Mouse (Mus musculus) MEL (cell line): ENCODE measurements at regions not wholly inside any gene's neighbourhood (a gene's known extent, or its start where the extent isn't known, plus 50 kb on each side); places are given as distances from the start of the nearest gene placed in this dataset.

Source experiments
- DNase-seq: peaks from one replicate; pipeline ENCODE4 v3.0.0; 2011; ENCODE audit warnings: low read depth, low spot score
- H3K27ac ChIP-seq: 2 replicates; pipeline ENCODE4 v1.5.1; 2012; ENCODE audit warnings: low read depth, mild to moderate bottlenecking, control low read depth, low read length, moderate library complexity; ENCODE audit not compliant: control insufficient read depth
- H3K27me3 ChIP-seq, 2 experiments: fragments of 150-350 bp in 1 of 2; sonication (generic) in 1 of 2; 2 replicates each; pipeline ENCODE4 v1.6.1; 2012; ENCODE audit warnings: low read length in 2 of 2, mild to moderate bottlenecking in 2 of 2, improper control_type of control experiment in 1 of 2, moderate library complexity in 1 of 2; ENCODE audit not compliant: insufficient read depth in 2 of 2, control insufficient read depth in 1 of 2
- H3K36me3 ChIP-seq, 2 experiments: 2 replicates each; pipeline ENCODE4 v1.6.1; 2012 to 2014; ENCODE audit warnings: low read length in 2 of 2, improper control_type of control experiment in 1 of 2, inconsistent platforms in 1 of 2, mild to moderate bottlenecking in 1 of 2; ENCODE audit not compliant: insufficient read depth in 2 of 2, control insufficient read depth in 1 of 2
- H3K4me1 ChIP-seq, 2 experiments: fragments of 150-350 bp in 1 of 2; sonication (generic) in 1 of 2; 2 replicates each; pipeline ENCODE4 v1.6.1; 2012; ENCODE audit warnings: low read length in 2 of 2, improper control_type of control experiment in 1 of 2, mild to moderate bottlenecking in 1 of 2; ENCODE audit not compliant: insufficient read depth in 2 of 2, control insufficient read depth in 1 of 2
- H3K4me3 ChIP-seq, 2 experiments: fragments of 150-350 bp in 1 of 2; sonication (generic) in 1 of 2; 2 replicates each; pipeline ENCODE4 v1.5.1; 2012; ENCODE audit warnings: low read depth in 2 of 2, low read length in 2 of 2, mild to moderate bottlenecking in 2 of 2, moderate library complexity in 2 of 2, control low read depth in 1 of 2, improper control_type of control experiment in 1 of 2; ENCODE audit not compliant: control insufficient read depth in 1 of 2, insufficient read depth in 1 of 2
- H3K79me2 ChIP-seq: 2 replicates; pipeline ENCODE4 v1.6.1; 2012; ENCODE audit warnings: mild to moderate bottlenecking, low read length, moderate library complexity; ENCODE audit not compliant: control insufficient read depth, poor library complexity, insufficient read depth
- H3K9ac ChIP-seq: 2 replicates; pipeline ENCODE4 v1.6.1; 2012; ENCODE audit warnings: low read depth, mild to moderate bottlenecking, control low read depth, low read length, moderate library complexity; ENCODE audit not compliant: control insufficient read depth, poor library complexity, severe bottlenecking
- H3K9me3 ChIP-seq: fragments of 150-350 bp; sonication (generic); replicated peaks from 2 replicates; pipeline ENCODE4 v1.6.1; 2012; ENCODE audit warnings: mild to moderate bottlenecking, low read length, improper control_type of control experiment, moderate library complexity; ENCODE audit not compliant: insufficient read depth
- BHLHE40 ChIP-seq: IDR thresholded peaks from 2 replicates; pipeline ENCODE4 v1.6.1; 2012; ENCODE audit warnings: low read depth, mild to moderate bottlenecking, inconsistent platforms, low read length, improper control_type of control experiment, borderline replicate concordance
- CHD2 ChIP-seq: IDR thresholded peaks from 2 replicates; pipeline ENCODE4 v1.6.1; 2011; ENCODE audit warnings: low read length, improper control_type of control experiment
- E2F4 ChIP-seq: IDR thresholded peaks from 2 replicates; pipeline ENCODE4 v1.6.1; 2011; ENCODE audit warnings: low read depth, low read length, improper control_type of control experiment, borderline replicate concordance
- ELF1 ChIP-seq: IDR thresholded peaks from 2 replicates; pipeline ENCODE4 v1.6.1; 2014; ENCODE audit warnings: low read depth, mild to moderate bottlenecking, inconsistent platforms, low read length, improper control_type of control experiment, moderate library complexity
- EP300 ChIP-seq, 2 experiments: IDR thresholded peaks; 2 replicates each; pipeline ENCODE4 v1.6.1; 2011; ENCODE audit warnings: improper control_type of control experiment in 2 of 2, low read length in 2 of 2, low read depth in 1 of 2, mild to moderate bottlenecking in 1 of 2
- ETS1 ChIP-seq: IDR thresholded peaks from 2 replicates; pipeline ENCODE4 v1.6.1; 2012; ENCODE audit warnings: low read depth, mild to moderate bottlenecking, inconsistent platforms, low read length, improper control_type of control experiment, moderate library complexity
- GABPA ChIP-seq: IDR thresholded peaks from 2 replicates; pipeline ENCODE4 v1.6.1; 2012; ENCODE audit warnings: low read depth, mild to moderate bottlenecking, inconsistent platforms, low read length, improper control_type of control experiment, moderate library complexity
- GATA1 ChIP-seq: IDR thresholded peaks from 2 replicates; pipeline ENCODE4 v1.6.1; 2011; ENCODE audit warnings: low read depth, low read length, improper control_type of control experiment
- KAT2A ChIP-seq: conservative IDR thresholded peaks from 2 replicates; pipeline ENCODE4 v1.6.1; 2012; ENCODE audit warnings: low read depth, low read length, improper control_type of control experiment, inconsistent platforms
- MXI1 ChIP-seq: IDR thresholded peaks from 2 replicates; pipeline ENCODE4 v1.6.1; 2011; ENCODE audit warnings: mild to moderate bottlenecking, low read depth, low read length, improper control_type of control experiment
- MYB ChIP-seq: IDR thresholded peaks from 2 replicates; pipeline ENCODE4 v1.6.1; 2011; ENCODE audit warnings: mild to moderate bottlenecking, low read depth, low read length, improper control_type of control experiment
- NRF1 ChIP-seq: IDR thresholded peaks from 2 replicates; pipeline ENCODE4 v1.6.1; 2014; ENCODE audit warnings: low read depth, mild to moderate bottlenecking, inconsistent platforms, low read length, improper control_type of control experiment, moderate library complexity; ENCODE audit not compliant: poor library complexity, insufficient read depth, severe bottlenecking
- POLR2AphosphoS5 ChIP-seq: IDR thresholded peaks from 2 replicates; pipeline ENCODE4 v1.6.1; 2012; ENCODE audit warnings: low read depth, borderline replicate concordance, mild to moderate bottlenecking, inconsistent platforms, low read length, moderate library complexity, mixed read lengths
- RAD21 ChIP-seq: IDR thresholded peaks from 2 replicates; pipeline ENCODE4 v1.6.1; 2011; ENCODE audit warnings: mild to moderate bottlenecking, low read depth, low read length, improper control_type of control experiment
- SMC3 ChIP-seq: IDR thresholded peaks from 2 replicates; pipeline ENCODE4 v1.6.1; 2011; ENCODE audit warnings: low read depth, low read length, improper control_type of control experiment
- UBTF ChIP-seq: IDR thresholded peaks from 2 replicates; pipeline ENCODE4 v1.6.1; 2012; ENCODE audit warnings: low read depth, mild to moderate bottlenecking, inconsistent platforms, low read length, improper control_type of control experiment, moderate library complexity, borderline replicate concordance; ENCODE audit not compliant: insufficient read depth
- USF1 ChIP-seq: IDR thresholded peaks from 2 replicates; pipeline ENCODE4 v1.6.1; 2014; ENCODE audit warnings: low read depth, mild to moderate bottlenecking, inconsistent platforms, low read length, improper control_type of control experiment, moderate library complexity
- USF2 ChIP-seq, 2 experiments: IDR thresholded peaks; 2 replicates each; pipeline ENCODE4 v1.6.1; 2011 to 2012; ENCODE audit warnings: improper control_type of control experiment in 2 of 2, low read length in 2 of 2, borderline replicate concordance in 1 of 2, inconsistent platforms in 1 of 2, low read depth in 1 of 2, mild to moderate bottlenecking in 1 of 2; ENCODE audit not compliant: insufficient read depth in 1 of 2
- ZKSCAN1 ChIP-seq: IDR thresholded peaks from 2 replicates; pipeline ENCODE4 v1.6.1; 2012; ENCODE audit warnings: low read depth, mild to moderate bottlenecking, inconsistent platforms, low read length, improper control_type of control experiment, moderate library complexity
- ZMIZ1 ChIP-seq: IDR thresholded peaks from 2 replicates; pipeline ENCODE4 v1.6.1; 2012; ENCODE audit warnings: low read depth, mild to moderate bottlenecking, inconsistent platforms, low read length, improper control_type of control experiment, moderate library complexity

- no peaks in the 10 kb centered on the region for H3K4me1 ChIP-seq
- no peak for DNase-seq
- no peaks in the 10 kb centered on the region for H3K27me3 ChIP-seq
- H3K9ac ChIP-seq = no peak overlapping the region
- no peak overlapping the region for H3K27ac ChIP-seq
- H3K9me3 ChIP-seq = no peaks in the 10 kb centered on the region
- no peaks in the 10 kb centered on the region for H3K79me2 ChIP-seq
- H3K4me3 ChIP-seq = no peak overlapping the region
- TF ChIP-seq RAD21 (no peak), NRF1 (no peak), USF2 (IDR thresholded peaks at IDR 0.05; ENCODE audit: borderline replicate concordance in 1 of 2, insufficient read depth in 1 of 2, low read depth in 1 of 2, low read length in 2 of 2) (no peak), ETS1 (no peak), EP300 (IDR thresholded peaks at IDR 0.05; ENCODE audit: low read depth in 1 of 2, low read length in 2 of 2) (no peak), GABPA (no peak), KAT2A (no peak), UBTF (no peak), USF1 (no peak), SMC3 (no peak), ELF1 (no peak), ZKSCAN1 (no peak), MYB (no peak), ZMIZ1 (no peak), BHLHE40 (no peak), CHD2 (no peak), GATA1 (no peak), POLR2AphosphoS5 (no peak), MXI1 (no peak), E2F4 (no peak)
- H3K36me3 ChIP-seq = no peaks in the 10 kb centered on the region
Measured at GRCm38 (mm10) chr8:107846141-107846540, 96.3 kb upstream of the Zfhx3 start.
